ENCODE assay signal across 24 mouse cellular contexts in genomic region chr5:30153222-30153621, GRCm38 (mm10). TPM values are rescaled to one million over a fixed set of nuclear protein-coding genes. Genes with fewer than 3 reads are reported as not detected.
DNase-seq lines count a peak whose midpoint lies in the region; ATAC-seq and TF ChIP-seq lines count a peak whose summit lies in the region.
"Had no signal": no experiment of that assay in that cellular context is flagged by ENCODE, and none has a peak within 500 bp of the region (broad histone marks: within the 10 kb centered on the region; RNA-seq: fewer than 3 reads in every experiment).

No protein-coding gene starts in this region.

- no peak for TF ChIP-seq EP300 in liver, postnatal 0 days (IDR thresholded peaks at IDR 0.05; ENCODE audit: low read depth)

- no peak overlapping the region for H3K27ac ChIP-seq in heart, embryonic 14.5 days (replicated peaks in 1 of 2; ENCODE audit: control insufficient read depth in 1 of 2, insufficient read depth in 1 of 2, low read depth in 2 of 2, low read length in 2 of 2)
- peak overlapping the region; percentile 64; the same call in 1 of the 2 replicates for H3K27ac ChIP-seq in liver, adult 2 months (replicated peaks; ENCODE audit: insufficient read depth, low read depth, low read length)
- no peak overlapping the region for H3K27ac ChIP-seq in intestine, embryonic 15.5 days
- peak overlapping the region; percentile 67 for H3K27ac ChIP-seq in liver, postnatal 0 days (ENCODE audit: low read depth)
- no peak overlapping the region for H3K27ac ChIP-seq in forebrain, embryonic 13.5 days
- H3K27ac ChIP-seq: kidney, postnatal 0 days; left cerebral cortex, adult 2 months; limb, embryonic 12.5 days; macrophage; midbrain, embryonic 12.5 days; stomach, embryonic 15.5 days had no signal

- TF ChIP-seq CTCF in liver, adult 2 months (IDR thresholded peaks at IDR 0.05; ENCODE audit: low read depth, low read length), result no peak
- TF ChIP-seq CTCF in liver, postnatal 0 days (IDR thresholded peaks at IDR 0.05; ENCODE audit: low read depth), result no peak

- peaks cover 29% of the 10 kb centered on the region; the same call in 1 of the 2 replicates for H3K79me2 ChIP-seq in liver, adult 2 months (ENCODE audit: control insufficient read depth, insufficient read depth, low read length)

- no peaks in the 10 kb centered on the region for H3K27me3 ChIP-seq in heart, embryonic 14.5 days (ENCODE audit: control insufficient read depth, insufficient read depth, low read length)
- H3K27me3 ChIP-seq in liver, adult 2 months (ENCODE audit: control insufficient read depth, insufficient read depth, low read length), result no peaks in the 10 kb centered on the region
- H3K27me3 ChIP-seq in intestine, embryonic 15.5 days (replicated peaks), result no peaks in the 10 kb centered on the region
- H3K27me3 ChIP-seq in liver, postnatal 0 days (ENCODE audit: insufficient read depth, low read length), result no peaks in the 10 kb centered on the region
- H3K27me3 ChIP-seq in forebrain, embryonic 13.5 days, result no peaks in the 10 kb centered on the region
- H3K27me3 ChIP-seq: limb, embryonic 12.5 days; midbrain, embryonic 12.5 days; stomach, embryonic 15.5 days had no signal

- H3K4me3 ChIP-seq in heart, embryonic 14.5 days (ENCODE audit: control insufficient read depth in 1 of 2, insufficient read depth in 1 of 2, low read depth in 1 of 2, low read length in 2 of 2), result no peak overlapping the region
- no peak overlapping the region for H3K4me3 ChIP-seq in liver, adult 2 months (ENCODE audit: insufficient read depth, low read depth, low read length)
- no peak overlapping the region for H3K4me3 ChIP-seq in intestine, embryonic 15.5 days (replicated peaks)
- H3K4me3 ChIP-seq in liver, postnatal 0 days (ENCODE audit: low read depth, low read length), result 0 out of 2 replicates have a peak overlapping the region, but pooled peaks have one; percentile 92
- no peak overlapping the region for H3K4me3 ChIP-seq in forebrain, embryonic 13.5 days

- H3K4me1 ChIP-seq in heart, embryonic 14.5 days (ENCODE audit: control insufficient read depth in 2 of 2, insufficient read depth in 2 of 2, low read length in 2 of 2), result peaks cover 0 to 29% of the 10 kb centered on the region in 2 experiments; a peak in 3 of 4 replicates
- H3K4me1 ChIP-seq in liver, adult 2 months (ENCODE audit: control insufficient read depth, insufficient read depth, low read length), result peaks cover 17% of the 10 kb centered on the region
- H3K4me1 ChIP-seq in intestine, embryonic 15.5 days (replicated peaks), result 0 out of 2 replicates have a peak, but pooled peaks cover 7% of the 10 kb centered on the region
- H3K4me1 ChIP-seq in liver, postnatal 0 days (ENCODE audit: insufficient read depth), result peaks cover 9% of the 10 kb centered on the region; the same call in 1 of the 2 replicates
- peaks cover 36% of the 10 kb centered on the region for H3K4me1 ChIP-seq in forebrain, embryonic 13.5 days

- no peak for DNase-seq in heart, adult 9 months (ENCODE audit: low spot score in 2 of 2)
- DNase-seq in liver, adult 2 months (ENCODE audit: extremely low read depth, low read depth, low spot score), result peak; percentile 88
- DNase-seq in liver, result no peak
- DNase-seq in liver, postnatal 0 days, result no peak
- DNase-seq: adrenal gland, adult 8-10 months; cerebellum, adult 2 months; gastrocnemius, postnatal 14 days; thymus, postnatal 14 days had no signal

- peak overlapping the region; percentile 83 for H3K4me2 ChIP-seq in heart, embryonic 14.5 days (ENCODE audit: low read length)
- H3K4me2 ChIP-seq in intestine, embryonic 15.5 days (replicated peaks), result peak overlapping the region; percentile 33; the same call in 1 of the 2 replicates
- peak overlapping the region; percentile 81; the same call in 1 of the 2 replicates for H3K4me2 ChIP-seq in liver, postnatal 0 days (ENCODE audit: low read depth, low read length)
- H3K4me2 ChIP-seq in forebrain, embryonic 13.5 days, result no peak overlapping the region

- 0 out of 2 replicates have a peak, but pooled peaks cover 10% of the 10 kb centered on the region for H3K36me3 ChIP-seq in heart, embryonic 14.5 days (ENCODE audit: control insufficient read depth, insufficient read depth, low read length)
- peaks cover 4% of the 10 kb centered on the region for H3K36me3 ChIP-seq in liver, adult 2 months (ENCODE audit: control insufficient read depth, insufficient read depth, low read length)
- 0 out of 2 replicates have a peak, but pooled peaks cover 3% of the 10 kb centered on the region for H3K36me3 ChIP-seq in intestine, embryonic 15.5 days
- no peaks in the 10 kb centered on the region; the same call in none of the 2 replicates for H3K36me3 ChIP-seq in liver, postnatal 0 days (replicated peaks; ENCODE audit: insufficient read depth, low read length)
- H3K36me3 ChIP-seq in forebrain, embryonic 13.5 days (ENCODE audit: poor library complexity, severe bottlenecking), result no peaks in the 10 kb centered on the region
- H3K36me3 ChIP-seq: midbrain, embryonic 12.5 days; stomach, embryonic 15.5 days had no signal

- no peak overlapping the region; the same call in 1 of the 2 replicates for H3K9ac ChIP-seq in heart, embryonic 14.5 days (ENCODE audit: low read length)
- H3K9ac ChIP-seq in liver, adult 2 months (ENCODE audit: low read depth, low read length), result no peak overlapping the region
- H3K9ac ChIP-seq in intestine, embryonic 15.5 days, result no peak overlapping the region
- H3K9ac ChIP-seq in liver, postnatal 0 days (replicated peaks), result no peak overlapping the region
- H3K9ac ChIP-seq in forebrain, embryonic 13.5 days, result no peak overlapping the region
- H3K9ac ChIP-seq: midbrain, embryonic 12.5 days; stomach, embryonic 15.5 days had no signal

- WGBS in heart, embryonic 14.5 days, result 91% methylated on average over 2 of the region's 2 CpGs
- 28% methylated on average over 2 of the region's 2 CpGs for WGBS in liver, adult 2 months
- WGBS in intestine, embryonic 15.5 days, result 89% methylated on average over 2 of the region's 2 CpGs
- WGBS in liver, postnatal 0 days (ENCODE audit: insufficient replicate concordance), result 83% methylated on average over 2 of the region's 2 CpGs
- 90% methylated on average over 2 of the region's 2 CpGs for WGBS in forebrain, embryonic 13.5 days

- no peaks in the 10 kb centered on the region for H3K9me3 ChIP-seq in heart, embryonic 14.5 days (ENCODE audit: control insufficient read depth, low read length)
- H3K9me3 ChIP-seq in intestine, embryonic 15.5 days, result no peaks in the 10 kb centered on the region
- H3K9me3 ChIP-seq in liver, postnatal 0 days (ENCODE audit: low read length), result no peaks in the 10 kb centered on the region
- no peaks in the 10 kb centered on the region for H3K9me3 ChIP-seq in forebrain, embryonic 13.5 days (replicated peaks)
- H3K9me3 ChIP-seq: limb, embryonic 12.5 days; midbrain, embryonic 12.5 days; stomach, embryonic 15.5 days had no signal

- TF ChIP-seq POLR2A in liver, adult 2 months (IDR thresholded peaks at IDR 0.05; ENCODE audit: extremely low read depth, insufficient read depth, low read length), result no peak

- no peak for ATAC-seq in heart, embryonic 14.5 days (ENCODE audit: insufficient number of reproducible peaks, insufficient read depth, low FRiP score, low read depth)
- no peak for ATAC-seq in intestine, embryonic 15.5 days
- ATAC-seq in liver, postnatal 0 days, result no peak
- ATAC-seq in inflammation-experienced regulatory T-cells, adult 6 months, result no peak
- no peak for ATAC-seq in forebrain, embryonic 13.5 days

RNA-seq across cellular contexts. Expression of gene Hadha, which starts 1.7 kb away (rescaled TPM):
- 223 and 246 TPM in 2 replicates for polyA plus RNA-seq in heart, embryonic 14.5 days (2014; fragmentation: Nextera tagmentation; extraction: Ambion mirVana)
- total RNA-seq in liver, adult 2 months (2014; rRNA removed), result 218 and 239 TPM in 2 replicates
- 106 and 124 TPM in 2 replicates for polyA plus RNA-seq in liver, adult 2 months (2012; rRNA removed)
- 178 and 193 TPM in 2 replicates for polyA plus RNA-seq in intestine, embryonic 15.5 days (2015; fragmentation: Nextera tagmentation; extraction: Ambion mirVana)
- 224 and 228 TPM in 2 replicates for polyA plus RNA-seq in liver, postnatal 0 days (2015; fragmentation: Nextera tagmentation; extraction: Ambion mirVana)
- 10 to 100 TPM; 79.2 to 82.8 (median 79.2) TPM for polyA plus RNA-seq in inflammation-experienced regulatory T-cells, adult 6 months (2017; shearing (Covaris generic))
- polyA plus RNA-seq in forebrain, embryonic 13.5 days (2015; fragmentation: Nextera tagmentation; extraction: Ambion mirVana), result 81.1 and 87.6 TPM in 2 replicates

RNA-seq across cellular contexts. Expression of gene Hadhb, which starts 1.8 kb away (rescaled TPM):
- polyA plus RNA-seq in heart, embryonic 14.5 days (2014; fragmentation: Nextera tagmentation; extraction: Ambion mirVana), result 421 and 422 TPM in 2 replicates
- 252 and 270 TPM in 2 replicates for total RNA-seq in liver, adult 2 months (2014; rRNA removed)
- 137 and 138 TPM in 2 replicates for polyA plus RNA-seq in liver, adult 2 months (2012; rRNA removed)
- 246 and 269 TPM in 2 replicates for polyA plus RNA-seq in intestine, embryonic 15.5 days (2015; fragmentation: Nextera tagmentation; extraction: Ambion mirVana)
- polyA plus RNA-seq in liver, postnatal 0 days (2015; fragmentation: Nextera tagmentation; extraction: Ambion mirVana), result 421 and 447 TPM in 2 replicates
- polyA plus RNA-seq in inflammation-experienced regulatory T-cells, adult 6 months (2017; shearing (Covaris generic)), result 100 to 1,000 TPM; 114 to 157 (median 125) TPM
- 80.2 and 83.9 TPM in 2 replicates for polyA plus RNA-seq in forebrain, embryonic 13.5 days (2015; fragmentation: Nextera tagmentation; extraction: Ambion mirVana)

RNA-seq across cellular contexts. Expression of gene 3110082J24Rik, which starts 47.3 kb away (rescaled TPM):
- polyA plus RNA-seq in heart, embryonic 14.5 days (2014; fragmentation: Nextera tagmentation; extraction: Ambion mirVana), result not detected in 2 replicates
- total RNA-seq in liver, adult 2 months (2014; rRNA removed), result not detected in 2 replicates
- polyA plus RNA-seq in liver, adult 2 months (2012; rRNA removed), result not detected in 2 replicates
- not detected in 2 replicates for polyA plus RNA-seq in intestine, embryonic 15.5 days (2015; fragmentation: Nextera tagmentation; extraction: Ambion mirVana)
- polyA plus RNA-seq in liver, postnatal 0 days (2015; fragmentation: Nextera tagmentation; extraction: Ambion mirVana), result not detected in 2 replicates
- not detected for polyA plus RNA-seq in inflammation-experienced regulatory T-cells, adult 6 months (2017; shearing (Covaris generic))
- 6.3 and 9.1 TPM in 2 replicates for polyA plus RNA-seq in forebrain, embryonic 13.5 days (2015; fragmentation: Nextera tagmentation; extraction: Ambion mirVana)
- total RNA-seq: adrenal gland, adult 8-10 months; gastrocnemius, postnatal 14 days; MEL; neutrophil, adult 5-6 weeks had no signal
- polyA plus RNA-seq: kidney, postnatal 0 days; limb, embryonic 12.5 days; macrophage; stomach, embryonic 15.5 days had no signal

RNA-seq across cellular contexts. Expression of gene Garem2, which starts 48.3 kb away (rescaled TPM):
- 0.26 and 0.30 TPM in 2 replicates for polyA plus RNA-seq in heart, embryonic 14.5 days (2014; fragmentation: Nextera tagmentation; extraction: Ambion mirVana)
- not detected in 2 replicates for total RNA-seq in liver, adult 2 months (2014; rRNA removed)
- polyA plus RNA-seq in liver, adult 2 months (2012; rRNA removed), result not detected in 2 replicates
- 0.53 and 0.57 TPM in 2 replicates for polyA plus RNA-seq in intestine, embryonic 15.5 days (2015; fragmentation: Nextera tagmentation; extraction: Ambion mirVana)
- 0.02 TPM in 1 of 2 replicates, not detected in the other for polyA plus RNA-seq in liver, postnatal 0 days (2015; fragmentation: Nextera tagmentation; extraction: Ambion mirVana)
- not detected for polyA plus RNA-seq in inflammation-experienced regulatory T-cells, adult 6 months (2017; shearing (Covaris generic))
- 14.4 and 14.8 TPM in 2 replicates for polyA plus RNA-seq in forebrain, embryonic 13.5 days (2015; fragmentation: Nextera tagmentation; extraction: Ambion mirVana)
- total RNA-seq: neutrophil, adult 5-6 weeks had no signal
- polyA plus RNA-seq: macrophage had no signal

RNA-seq across cellular contexts. Expression of gene Adgrf3, which starts 52.3 kb away (rescaled TPM):
- polyA plus RNA-seq in heart, embryonic 14.5 days (2014; fragmentation: Nextera tagmentation; extraction: Ambion mirVana), result 0.45 and 0.86 TPM in 2 replicates
- not detected in 2 replicates for total RNA-seq in liver, adult 2 months (2014; rRNA removed)
- polyA plus RNA-seq in liver, adult 2 months (2012; rRNA removed), result not detected in 2 replicates
- 0.19 and 0.38 TPM in 2 replicates for polyA plus RNA-seq in intestine, embryonic 15.5 days (2015; fragmentation: Nextera tagmentation; extraction: Ambion mirVana)
- not detected in 2 replicates for polyA plus RNA-seq in liver, postnatal 0 days (2015; fragmentation: Nextera tagmentation; extraction: Ambion mirVana)
- polyA plus RNA-seq in inflammation-experienced regulatory T-cells, adult 6 months (2017; shearing (Covaris generic)), result under 1 TPM in 1 of 3 experiments, not detected in 2; 0.32 TPM
- not detected in 2 replicates for polyA plus RNA-seq in forebrain, embryonic 13.5 days (2015; fragmentation: Nextera tagmentation; extraction: Ambion mirVana)
- total RNA-seq: adrenal gland, adult 8-10 months; gastrocnemius, postnatal 14 days; layer of hippocampus, adult 8-10 months; left cerebral cortex, adult 2 months; neutrophil, adult 5-6 weeks had no signal
- polyA plus RNA-seq: brain, embryonic 14.5 days; cerebellum, adult 2 months; cortical plate, adult 2 months; hindbrain, embryonic 11.5 days; limb, embryonic 12.5 days; macrophage; midbrain, embryonic 12.5 days had no signal

Comparison
In these comparisons a context has a peak if more than half of its experiments do, and no peak if none do; other contexts are left out.
1. H3K27ac ChIP-seq: peak in liver, adult 2 months (single experiment) and liver, postnatal 0 days (single experiment); none in heart, embryonic 14.5 days (0 of 2), intestine, embryonic 15.5 days (single experiment) and forebrain, embryonic 13.5 days (single experiment).